Mouse (Mus musculus): ENCODE measurements around the gene Abhd2. TPM values are rescaled to one million over a fixed set of nuclear protein-coding genes. Genes with fewer than 3 reads are reported as not detected.

Gene Abhd2
- polyA plus RNA-seq, 1 experiment from 2014 or later = 13.2 TPM

DNA sequence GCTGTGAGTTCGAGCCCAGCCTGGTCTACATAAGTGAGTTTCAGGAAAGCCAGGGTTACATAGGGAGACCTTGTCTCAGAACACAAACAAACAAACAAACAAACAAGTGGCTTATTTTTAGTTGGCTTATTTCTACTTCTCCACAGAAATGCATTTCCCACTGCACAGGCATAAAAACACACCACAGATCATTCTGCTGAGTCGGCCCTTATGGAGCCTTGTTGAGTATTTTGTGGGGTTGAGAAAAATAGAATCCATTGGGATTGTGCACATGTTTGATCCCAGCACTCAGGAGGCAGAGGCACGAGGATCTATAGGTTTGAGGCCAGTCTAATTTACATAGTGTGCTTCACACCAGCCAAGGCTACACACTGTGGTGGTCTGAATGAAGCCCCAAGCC lies 127.3 kb downstream of the Abhd2 start:
- H3K4me3 ChIP-seq (ENCODE audit: low read depth, low read length) = no peak overlapping the region
- no peak for DNase-seq (ENCODE audit: low spot score)
- H3K36me3 ChIP-seq (ENCODE audit: control insufficient read depth, insufficient read depth, low read length) = no peaks in the 10 kb centered on the region
- no peaks in the 10 kb centered on the region for H3K4me1 ChIP-seq (replicated peaks; ENCODE audit: control insufficient read depth, insufficient read depth, low read length)
- no peaks in the 10 kb centered on the region for H3K9me3 ChIP-seq (ENCODE audit: control insufficient read depth, low read length)
- no peaks in the 10 kb centered on the region for H3K27me3 ChIP-seq (ENCODE audit: control insufficient read depth, insufficient read depth, low read length)
- H3K9ac ChIP-seq (ENCODE audit: low read length) = no peak overlapping the region
- H3K4me2 ChIP-seq (ENCODE audit: low read depth, low read length, severe bottlenecking) = no peak overlapping the region
- WGBS = 88% methylated on average over 3 of the region's 3 CpGs
- ATAC-seq (replicated peaks; ENCODE audit: low FRiP score) = no peak
- H3K27ac ChIP-seq (ENCODE audit: low read depth, low read length) = no peak overlapping the region

DNA sequence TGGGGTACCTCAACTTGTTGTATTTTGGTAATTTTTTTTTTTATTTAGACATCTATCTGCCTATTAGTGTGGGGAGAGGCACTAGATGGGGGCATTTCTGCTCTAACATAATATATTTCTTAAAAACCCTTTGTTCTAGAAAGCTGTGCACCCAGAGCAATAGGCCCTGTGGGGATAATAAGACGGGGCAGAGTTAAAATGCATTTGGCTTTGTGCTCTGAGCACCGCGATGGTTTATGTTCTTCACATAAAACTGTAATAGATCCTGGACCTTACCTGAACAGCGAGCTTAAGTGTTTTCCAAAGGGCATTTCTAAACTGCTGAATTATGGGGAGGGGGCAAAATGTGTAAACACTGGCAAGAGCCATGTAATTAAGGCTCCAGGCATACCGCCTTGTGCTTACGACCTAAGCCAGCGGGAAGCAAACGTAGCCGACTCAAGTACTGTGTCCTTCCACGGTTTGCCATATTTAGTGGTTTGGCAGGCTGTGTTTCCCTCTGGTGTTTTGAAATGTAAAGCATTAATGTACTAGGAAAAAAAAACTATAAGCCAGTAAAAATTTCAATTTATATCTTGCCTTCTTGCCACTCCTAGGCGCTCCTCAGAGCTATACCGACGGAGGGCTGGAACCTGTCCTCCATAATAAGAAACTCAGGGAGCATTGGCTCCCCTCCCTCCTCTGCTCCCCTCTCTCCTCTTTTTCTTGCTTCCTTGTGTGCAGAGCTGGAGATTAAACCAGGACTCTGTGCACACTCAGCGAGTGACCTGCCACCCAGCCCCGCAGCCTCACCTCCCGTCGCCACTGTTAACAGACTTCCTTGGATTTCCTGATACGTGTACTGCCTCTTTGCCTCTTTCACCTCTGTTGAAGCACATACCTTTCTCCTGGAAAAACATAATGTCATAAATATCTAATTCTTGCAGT lies 141.7 kb downstream of the Abhd2 start:
- ATAC-seq (replicated peaks; ENCODE audit: low FRiP score) = no peak
- H3K27ac ChIP-seq (ENCODE audit: low read depth, low read length) = no peak overlapping the region

More for the DNA sequence above, 141.7 kb downstream of the Abhd2 start:
- H3K4me1 ChIP-seq (replicated peaks; ENCODE audit: control insufficient read depth, insufficient read depth, low read length) = no peaks in the 10 kb centered on the region
- no peak for DNase-seq (ENCODE audit: low spot score)
- WGBS = 91% methylated on average over 18 of the region's 18 CpGs
- H3K27me3 ChIP-seq (ENCODE audit: control insufficient read depth, insufficient read depth, low read length) = no peaks in the 10 kb centered on the region
- no peak overlapping the region for H3K9ac ChIP-seq (ENCODE audit: low read length)
- no peak overlapping the region for H3K4me2 ChIP-seq (ENCODE audit: low read depth, low read length, severe bottlenecking)
- no peaks in the 10 kb centered on the region for H3K36me3 ChIP-seq (ENCODE audit: control insufficient read depth, insufficient read depth, low read length)
- no peaks in the 10 kb centered on the region for H3K9me3 ChIP-seq (ENCODE audit: control insufficient read depth, low read length)
- H3K4me3 ChIP-seq (ENCODE audit: low read depth, low read length) = no peak overlapping the region

Other genes starting within 250 kb of the Abhd2 start
- 0.05 and 0.15 TPM in 2 replicates for gene Acan, start 219.7 kb upstream of the Abhd2 start, polyA plus RNA-seq (2014; fragmentation: Nextera tagmentation; extraction: Ambion mirVana)
- 1.5 and 2.8 TPM in 2 replicates for gene Hapln3, start 142.2 kb upstream of the Abhd2 start, polyA plus RNA-seq (2014; fragmentation: Nextera tagmentation; extraction: Ambion mirVana)
- 65.1 and 78.7 TPM in 2 replicates for gene Mfge8, start 124.1 kb upstream of the Abhd2 start, polyA plus RNA-seq (2014; fragmentation: Nextera tagmentation; extraction: Ambion mirVana)
- 3.0 and 3.5 TPM in 2 replicates for gene Rlbp1, start 113.8 kb downstream of the Abhd2 start, polyA plus RNA-seq (2014; fragmentation: Nextera tagmentation; extraction: Ambion mirVana)
- gene Fanci, start 118.7 kb downstream of the Abhd2 start, polyA plus RNA-seq (2014; fragmentation: Nextera tagmentation; extraction: Ambion mirVana) = 23.0 and 24.0 TPM in 2 replicates
- 48.2 and 48.5 TPM in 2 replicates for gene Polg, start 193.2 kb downstream of the Abhd2 start, polyA plus RNA-seq (2014; fragmentation: Nextera tagmentation; extraction: Ambion mirVana)

Data from forebrain, embryonic 11.5 days (tissue).